Mouse (Mus musculus): Measurements from ENCODE around the gene Setdb1. TPM values are rescaled to one million over a fixed set of nuclear protein-coding genes. Genes with fewer than 3 reads are reported as not detected.

Gene Setdb1
- polyA plus RNA-seq, 1 experiment from 2014 or later, result 49.8 TPM

DNA sequence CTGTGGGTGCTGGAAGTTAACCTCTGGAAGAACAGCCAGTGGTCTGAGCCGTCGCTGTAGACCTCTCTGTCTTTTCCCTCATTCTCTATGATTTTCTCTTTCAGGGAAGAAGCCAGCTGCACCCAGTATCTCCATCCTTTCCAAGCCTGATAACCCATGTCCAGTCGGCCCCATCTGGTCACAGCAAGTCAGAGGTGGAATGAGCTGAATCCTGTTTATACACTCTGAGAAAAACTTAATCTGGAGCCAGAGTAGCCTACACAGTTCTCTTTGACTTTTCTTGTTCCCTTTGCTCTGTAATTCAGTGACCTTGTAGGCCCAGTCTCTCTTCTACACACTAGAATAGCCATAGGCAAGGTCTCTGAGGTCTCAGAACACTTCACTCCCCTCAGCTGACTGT is 69.5 kb downstream of the Setdb1 start:
- Histone ChIP-seq H3K9ac (no peak overlapping the region), H3K36me3 (peaks cover 58% of the 10 kb centered on the region), H3K9me3 (no peaks in the 10 kb centered on the region), H3K27me3 (no peaks in the 10 kb centered on the region), H3K27ac (no peak overlapping the region), H3K4me2 (no peak overlapping the region), H3K4me1 (peaks cover 17% of the 10 kb centered on the region), H3K4me3 (no peak overlapping the region)
- no peak for ATAC-seq (ENCODE audit: insufficient number of reproducible peaks, insufficient read depth, low FRiP score, low TSS enrichment, low read depth)
- WGBS, result 96% methylated on average over 3 of the region's 3 CpGs

DNA sequence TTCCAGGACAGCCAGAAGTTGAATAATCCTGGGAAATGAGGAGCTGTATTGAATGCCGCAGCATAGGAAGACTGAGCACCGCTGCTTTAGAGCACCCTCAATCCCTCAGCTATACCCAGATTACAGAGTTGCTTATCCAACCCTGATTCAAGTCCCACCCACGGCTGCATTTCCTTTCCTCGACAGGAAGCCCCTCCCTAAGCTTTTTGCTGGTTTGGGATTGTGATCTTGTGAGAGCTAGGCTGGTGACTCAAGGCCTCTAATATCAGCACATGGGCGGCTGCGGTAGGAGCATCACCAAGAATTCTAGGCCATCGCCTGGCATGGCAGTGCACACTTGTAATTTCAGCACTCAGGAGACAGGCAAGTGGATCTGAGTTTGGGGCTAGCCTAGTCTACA is 70.5 kb downstream of the Setdb1 start:
- no peaks in the 10 kb centered on the region for H3K9me3 ChIP-seq
- no peak overlapping the region for H3K4me2 ChIP-seq
- H3K27ac ChIP-seq, result no peak overlapping the region
- H3K27me3 ChIP-seq, result no peaks in the 10 kb centered on the region
- WGBS, result 87% methylated on average over 7 of the region's 7 CpGs
- no peak for ATAC-seq (ENCODE audit: insufficient number of reproducible peaks, insufficient read depth, low FRiP score, low TSS enrichment, low read depth)
- H3K9ac ChIP-seq, result no peak overlapping the region
- no peak overlapping the region for H3K4me3 ChIP-seq
- peaks cover 48% of the 10 kb centered on the region for H3K36me3 ChIP-seq
- H3K4me1 ChIP-seq, result peaks cover 21% of the 10 kb centered on the region

DNA sequence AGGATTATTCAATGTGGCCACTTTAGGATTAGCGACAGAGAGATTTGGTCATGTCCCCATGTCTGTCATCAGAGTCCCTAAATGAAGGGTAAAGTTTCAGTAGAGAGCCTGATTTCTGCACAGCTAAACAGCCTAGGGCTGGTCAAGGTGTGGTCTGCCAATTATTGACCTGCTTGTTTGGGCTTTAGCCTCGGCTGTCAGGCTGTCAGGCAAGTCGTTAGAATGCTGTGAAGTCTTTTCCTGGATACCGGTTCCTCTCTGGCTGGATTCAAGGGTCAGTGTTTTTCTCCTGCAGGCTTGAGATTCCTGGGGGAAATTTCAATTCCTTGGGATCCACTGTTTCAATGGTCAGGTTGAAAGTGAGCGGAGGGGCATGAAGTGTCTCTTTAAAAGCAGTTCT is 71.0 kb downstream of the Setdb1 start:
- Histone ChIP-seq H3K9me3 (no peaks in the 10 kb centered on the region), H3K9ac (no peak overlapping the region), H3K27me3 (no peaks in the 10 kb centered on the region), H3K4me2 (no peak overlapping the region), H3K4me1 (peaks cover 21% of the 10 kb centered on the region), H3K4me3 (no peak overlapping the region), H3K27ac (no peak overlapping the region), H3K36me3 (peaks cover 43% of the 10 kb centered on the region)
- WGBS, result 68% methylated on average over 5 of the region's 5 CpGs
- ATAC-seq (ENCODE audit: insufficient number of reproducible peaks, insufficient read depth, low FRiP score, low TSS enrichment, low read depth), result no peak

DNA sequence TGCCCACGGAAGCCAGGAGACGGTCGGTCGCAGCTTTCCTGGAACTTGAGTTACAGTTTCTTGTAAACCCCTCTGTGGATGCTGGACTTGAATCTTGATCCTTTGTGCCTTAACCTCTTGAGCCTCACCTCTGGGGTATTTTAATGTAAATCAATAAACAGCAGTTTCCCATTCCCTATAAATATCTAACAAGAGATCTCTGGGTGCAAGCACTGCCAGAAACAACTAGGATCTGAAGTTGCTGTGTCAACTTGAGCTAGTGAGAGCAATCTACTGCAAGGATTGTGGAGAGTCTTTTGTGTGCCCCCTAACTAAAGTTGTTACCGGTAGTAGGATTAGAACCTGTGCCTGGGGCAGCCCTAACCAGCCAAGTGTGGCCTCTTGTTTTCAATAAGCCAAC is 71.6 kb downstream of the Setdb1 start:
- WGBS, result 88% methylated on average over 5 of the region's 5 CpGs
- Histone ChIP-seq H3K4me2 (no peak overlapping the region), H3K36me3 (peaks cover 37% of the 10 kb centered on the region), H3K9me3 (no peaks in the 10 kb centered on the region), H3K4me1 (peaks cover 25% of the 10 kb centered on the region), H3K4me3 (no peak overlapping the region), H3K9ac (no peak overlapping the region), H3K27me3 (no peaks in the 10 kb centered on the region), H3K27ac (no peak overlapping the region)
- no peak for ATAC-seq (ENCODE audit: insufficient number of reproducible peaks, insufficient read depth, low FRiP score, low TSS enrichment, low read depth)

DNA sequence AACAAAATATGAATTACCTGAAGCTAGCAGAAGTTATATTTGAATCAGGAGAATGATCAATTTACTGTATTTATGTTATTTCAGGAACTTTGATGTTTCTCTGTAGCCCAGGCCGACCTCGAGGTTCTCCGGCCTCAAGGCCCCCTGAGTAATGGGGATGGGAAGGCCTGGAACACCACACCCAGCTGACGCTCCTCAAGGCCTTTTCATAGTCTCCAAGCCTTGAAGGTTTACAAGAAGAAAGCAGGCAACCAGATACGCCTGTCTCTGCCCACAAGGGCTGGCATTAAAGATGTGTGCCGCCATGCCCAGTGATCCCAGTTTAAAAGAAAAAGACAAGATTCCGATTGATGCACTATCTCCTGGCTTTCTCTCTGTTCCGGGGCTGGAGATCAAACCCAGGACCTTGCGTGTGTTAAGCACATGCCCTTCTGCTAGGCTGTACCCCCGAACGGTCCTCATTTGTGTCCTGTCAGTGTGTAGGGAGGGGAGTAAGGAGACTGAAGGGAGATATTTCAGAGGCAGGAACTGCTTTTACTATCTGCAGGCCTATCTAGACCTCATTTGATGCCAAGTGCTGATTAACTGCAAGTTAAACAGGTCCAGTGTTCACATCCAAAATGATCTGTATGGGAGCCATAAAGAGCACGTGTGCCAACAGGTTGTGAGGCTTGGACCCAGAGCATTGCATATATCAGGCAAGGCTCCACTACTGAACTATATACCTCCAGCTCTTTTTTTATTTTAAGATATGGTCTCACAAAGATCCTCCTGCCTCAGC is 72.3 kb downstream of the Setdb1 start:
- no peak for ATAC-seq (ENCODE audit: insufficient number of reproducible peaks, insufficient read depth, low FRiP score, low TSS enrichment, low read depth)
- 83% methylated on average over 12 of the region's 12 CpGs for WGBS

DNA sequence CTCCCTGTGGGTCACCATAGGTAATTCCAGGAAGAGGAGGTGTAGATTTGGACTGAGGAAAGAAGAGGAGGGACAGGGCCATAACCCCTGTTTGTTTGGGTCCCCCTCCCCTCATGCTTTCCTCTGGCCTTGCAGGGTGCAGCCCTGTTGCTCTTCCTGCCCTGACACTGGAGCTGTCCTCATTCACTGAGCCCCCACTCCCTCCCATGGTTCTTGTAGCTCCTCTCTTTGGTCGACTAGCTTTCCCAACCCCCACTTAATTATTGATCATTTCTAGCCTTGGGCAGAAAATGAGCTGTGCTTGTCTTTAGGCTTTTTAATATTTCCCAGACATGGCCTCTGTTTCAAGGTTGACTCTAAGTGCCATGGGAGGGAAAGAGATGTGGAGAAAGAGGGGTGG is 72.9 kb downstream of the Setdb1 start:
- Histone ChIP-seq H3K27ac (peak overlapping the region; percentile 98; the same call in 1 of the 2 replicates), H3K4me1 (peaks cover 25% of the 10 kb centered on the region), H3K27me3 (no peaks in the 10 kb centered on the region)

More for the DNA sequence above, 72.3 kb downstream of the Setdb1 start:
- H3K4me1 ChIP-seq, result peaks cover 25% of the 10 kb centered on the region
- H3K9ac ChIP-seq, result peak overlapping the region; percentile 87
- no peak overlapping the region for H3K27ac ChIP-seq
- H3K36me3 ChIP-seq, result peaks cover 30% of the 10 kb centered on the region
- H3K4me3 ChIP-seq, result peak overlapping the region; percentile 77
- H3K27me3 ChIP-seq, result no peaks in the 10 kb centered on the region
- peak overlapping the region; percentile 83 for H3K4me2 ChIP-seq
- H3K9me3 ChIP-seq, result no peaks in the 10 kb centered on the region

DNA sequence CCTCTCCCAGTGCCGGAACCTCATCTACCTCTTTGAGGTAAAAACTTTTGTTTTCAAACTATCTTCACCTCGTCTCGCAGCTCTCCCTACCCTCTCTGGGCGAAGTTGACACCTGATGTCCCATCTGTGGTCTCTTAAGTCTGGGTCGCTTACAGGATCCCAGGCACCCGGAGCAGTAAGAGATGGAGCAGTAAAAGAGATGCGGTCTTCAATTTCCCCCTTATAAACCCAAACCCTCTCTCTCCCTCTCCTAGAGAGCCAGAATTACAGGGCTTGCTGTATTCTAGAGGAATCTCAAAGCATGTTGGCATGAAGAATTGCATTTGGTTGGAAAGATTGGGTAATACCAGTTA is 73.4 kb downstream of the Setdb1 start:
- peak overlapping the region; percentile 83 for H3K4me2 ChIP-seq
- no peaks in the 10 kb centered on the region for H3K9me3 ChIP-seq
- peaks cover 20% of the 10 kb centered on the region for H3K36me3 ChIP-seq
- no peaks in the 10 kb centered on the region for H3K27me3 ChIP-seq
- H3K4me3 ChIP-seq, result peak overlapping the region; percentile 77
- H3K9ac ChIP-seq, result peak overlapping the region; percentile 87
- WGBS, result 1% methylated on average over 7 of the region's 7 CpGs
- peaks cover 25% of the 10 kb centered on the region for H3K4me1 ChIP-seq
- no peak for ATAC-seq (ENCODE audit: insufficient number of reproducible peaks, insufficient read depth, low FRiP score, low TSS enrichment, low read depth)
- H3K27ac ChIP-seq, result peak overlapping the region; percentile 98

More for the DNA sequence above, 72.9 kb downstream of the Setdb1 start:
- no peak for ATAC-seq (ENCODE audit: insufficient number of reproducible peaks, insufficient read depth, low FRiP score, low TSS enrichment, low read depth)
- no peaks in the 10 kb centered on the region for H3K9me3 ChIP-seq
- H3K4me2 ChIP-seq, result peak overlapping the region; percentile 83
- 3% methylated on average over 1 of the region's 1 CpGs for whole genome bisulfite sequencing
- peak overlapping the region; percentile 77 for H3K4me3 ChIP-seq
- H3K9ac ChIP-seq, result peak overlapping the region; percentile 87
- peaks cover 25% of the 10 kb centered on the region for H3K36me3 ChIP-seq

DNA sequence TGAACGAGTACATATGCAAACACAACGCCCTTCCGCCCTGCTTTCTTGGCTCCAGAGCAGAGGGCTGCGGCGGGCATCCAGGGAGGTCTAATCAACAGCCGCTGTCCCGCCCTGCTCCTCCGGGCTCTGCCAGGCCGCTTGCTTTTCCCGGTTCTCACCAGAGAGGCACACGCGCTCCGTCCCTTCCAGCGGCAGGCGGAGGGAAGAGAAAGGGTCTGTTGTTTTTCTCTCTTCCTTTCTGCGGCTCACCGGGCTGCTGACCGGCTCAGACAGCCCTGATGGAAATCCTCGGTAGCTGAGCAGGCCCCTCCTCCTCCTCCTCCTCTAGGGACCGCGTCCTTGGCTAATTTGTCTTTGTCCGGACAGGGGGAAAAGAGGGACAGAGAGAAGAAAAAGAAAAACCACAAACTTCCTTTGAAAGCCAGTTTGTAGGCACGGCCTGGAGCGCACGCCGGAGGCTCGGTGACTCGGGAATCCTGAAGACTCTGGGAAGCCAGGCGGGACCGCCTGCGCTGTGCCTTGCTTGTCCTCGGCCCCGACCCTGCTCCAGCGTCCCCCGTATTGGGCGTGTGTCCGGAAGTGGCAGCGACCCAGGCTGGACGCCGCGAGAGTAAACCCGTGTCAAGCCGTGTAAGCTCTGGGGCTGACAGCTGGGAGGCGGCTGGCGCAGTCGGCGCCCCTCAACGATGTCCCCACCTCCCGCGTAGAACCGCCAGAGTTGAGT is 74.0 kb downstream of the Setdb1 start:
- peak overlapping the region; percentile 98 for H3K27ac ChIP-seq
- peak overlapping the region; percentile 77 for H3K4me3 ChIP-seq
- H3K9ac ChIP-seq, result peak overlapping the region; percentile 87
- H3K36me3 ChIP-seq, result peaks cover 14% of the 10 kb centered on the region
- WGBS, result under 1% methylated on average over 49 of the region's 51 CpGs
- peak; percentile 66 for ATAC-seq (ENCODE audit: insufficient number of reproducible peaks, insufficient read depth, low FRiP score, low TSS enrichment, low read depth)
- no peaks in the 10 kb centered on the region for H3K27me3 ChIP-seq
- H3K4me1 ChIP-seq, result peaks cover 25% of the 10 kb centered on the region
- no peaks in the 10 kb centered on the region for H3K9me3 ChIP-seq
- peak overlapping the region; percentile 83 for H3K4me2 ChIP-seq

DNA sequence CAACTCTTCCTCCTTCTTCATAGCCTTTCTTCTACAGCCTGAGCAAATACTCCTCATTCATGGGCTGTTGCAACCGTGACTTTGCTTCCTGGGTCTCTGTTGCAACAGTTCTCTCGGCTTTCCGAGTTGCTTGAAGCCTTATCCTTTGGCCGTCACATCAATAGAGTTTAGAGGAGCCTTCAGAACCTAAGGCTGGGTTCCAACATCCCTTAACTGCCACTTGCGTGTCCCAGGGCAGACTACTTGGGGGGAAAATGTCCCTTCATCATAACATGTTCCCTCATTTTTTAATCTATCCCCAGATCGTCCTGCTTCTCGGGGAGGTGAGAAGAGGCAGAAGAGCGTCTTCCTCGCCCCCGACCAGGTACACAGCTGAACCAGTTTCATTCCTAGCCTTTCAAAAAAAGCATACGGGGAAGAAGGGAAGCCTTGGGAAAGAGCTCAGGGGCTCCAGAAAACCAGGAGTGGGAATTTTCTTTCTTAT is 74.6 kb downstream of the Setdb1 start:
- H3K27ac ChIP-seq, result peak overlapping the region; percentile 98
- no peaks in the 10 kb centered on the region for H3K27me3 ChIP-seq
- WGBS, result under 1% methylated on average over 11 of the region's 11 CpGs
- peak overlapping the region; percentile 77 for H3K4me3 ChIP-seq
- H3K36me3 ChIP-seq, result 0 out of 2 replicates have a peak, but pooled peaks cover 8% of the 10 kb centered on the region
- H3K4me2 ChIP-seq, result peak overlapping the region; percentile 83
- H3K9ac ChIP-seq, result peak overlapping the region; percentile 87
- peaks cover 25% of the 10 kb centered on the region for H3K4me1 ChIP-seq
- ATAC-seq (ENCODE audit: insufficient number of reproducible peaks, insufficient read depth, low FRiP score, low TSS enrichment, low read depth), result no peak
- H3K9me3 ChIP-seq, result no peaks in the 10 kb centered on the region

DNA sequence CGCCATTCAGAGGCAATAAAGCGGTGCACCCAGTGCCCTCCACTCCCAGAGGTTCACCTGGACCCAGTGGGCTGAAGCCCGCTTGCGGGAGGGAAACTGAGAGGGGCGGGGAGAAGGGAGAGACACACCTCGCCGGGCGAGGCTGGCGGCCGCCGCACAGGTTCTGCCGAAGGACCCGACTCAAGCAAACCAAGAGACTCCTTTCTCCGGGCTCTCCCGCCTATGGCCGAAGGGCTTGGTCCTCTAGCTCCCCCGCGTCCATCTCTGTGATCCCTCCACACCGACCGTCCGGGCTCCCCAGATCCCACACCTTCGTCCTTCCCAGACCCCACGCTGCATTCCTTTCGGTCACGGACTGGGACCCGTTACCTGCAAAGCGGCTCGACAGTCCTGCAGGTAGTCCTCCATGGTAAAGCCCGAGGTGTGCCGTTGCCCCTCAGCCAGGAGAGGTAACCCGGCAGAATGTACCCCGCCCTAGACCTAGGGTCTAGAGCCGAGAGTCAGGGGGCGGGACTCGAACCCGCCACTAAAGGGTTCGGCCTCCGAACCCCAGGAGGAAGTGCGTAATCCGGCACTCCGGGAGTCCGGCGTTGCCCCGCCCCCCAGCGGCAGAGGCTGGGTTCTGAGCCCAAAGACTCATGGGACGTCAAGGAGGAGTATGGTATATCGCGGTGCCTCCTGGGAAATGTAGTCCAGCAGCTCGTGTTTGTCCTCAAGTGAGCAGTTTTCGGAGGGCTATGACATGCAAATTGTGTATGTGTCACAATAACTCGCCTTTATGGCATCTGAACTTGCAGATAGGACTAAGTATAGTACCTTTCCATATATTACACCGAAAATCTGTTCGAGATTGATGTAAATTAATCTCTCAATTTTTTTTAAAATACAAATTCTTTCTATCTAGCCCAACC is 75.5 kb downstream of the Setdb1 start, which contains the start of the genes Mindy1 and Prune1:
TSS of gene Mindy1 (plus strand) at position 130 of the 911 bp plus-strand sequence.
TSS of gene Prune1 (minus strand) at position 861 of the 911 bp plus-strand sequence.
- H3K9me3 ChIP-seq, result no peaks in the 10 kb centered on the region
- peaks cover 25% of the 10 kb centered on the region for H3K4me1 ChIP-seq
- peak; percentile 89 for ATAC-seq (ENCODE audit: insufficient number of reproducible peaks, insufficient read depth, low FRiP score, low TSS enrichment, low read depth)
- H3K4me3 ChIP-seq, result peak within 1 kb of the TSS; percentile 77
- whole genome bisulfite sequencing, result under 1% methylated on average over 53 of the region's 53 CpGs
- peak within 1 kb of the TSS; percentile 83 for H3K4me2 ChIP-seq
- H3K9ac ChIP-seq, result peak within 1 kb of the TSS; percentile 89
- H3K27me3 ChIP-seq, result no peaks in the 10 kb centered on the region
- H3K27ac ChIP-seq, result peak within 1 kb of the TSS; percentile 98
- H3K36me3 ChIP-seq, result 0 out of 2 replicates have a peak, but pooled peaks cover 3% of the 10 kb centered on the region

DNA sequence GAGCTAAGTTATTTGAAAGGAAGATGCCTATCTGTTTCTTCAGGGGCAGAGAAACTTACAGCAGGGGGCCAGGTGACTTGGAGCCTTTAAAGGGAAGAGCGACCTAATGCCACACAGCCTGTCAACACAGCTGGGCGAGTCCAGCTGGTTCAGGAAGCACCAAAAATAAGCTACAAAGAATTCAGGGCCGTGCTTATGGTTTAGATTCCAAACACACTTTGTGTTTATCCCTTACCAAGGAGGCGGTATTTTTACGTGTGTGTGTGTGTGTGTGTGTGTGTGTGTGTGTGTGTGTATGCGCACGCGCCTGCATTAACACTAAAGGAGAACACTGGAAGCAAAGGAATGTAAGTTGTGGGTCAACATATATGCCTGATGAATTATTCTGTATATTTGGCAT is 76.3 kb downstream of the Setdb1 start:
- Histone ChIP-seq H3K27me3 (no peaks in the 10 kb centered on the region), H3K4me3 (peak overlapping the region; percentile 77), H3K4me2 (peak overlapping the region; percentile 83), H3K27ac (peak overlapping the region; percentile 91), H3K9me3 (no peaks in the 10 kb centered on the region), H3K9ac (peak overlapping the region; percentile 89), H3K36me3 (no peaks in the 10 kb centered on the region), H3K4me1 (peaks cover 22% of the 10 kb centered on the region)
- WGBS, result 14% methylated on average over 8 of the region's 8 CpGs
- no peak for ATAC-seq (ENCODE audit: insufficient number of reproducible peaks, insufficient read depth, low FRiP score, low TSS enrichment, low read depth)
